Mouse (Mus musculus) kidney, adult 9 months (tissue): ENCODE measurements at regions not wholly inside any gene's neighbourhood (a gene's known extent, or its start where the extent isn't known, plus 50 kb on each side); places are given as distances from the start of the nearest gene placed in this dataset.
"Not testable (repeated sequence)": the region's sequence is repeated elsewhere in the genome, so short reads cannot be mapped to it uniquely, and the experiment has no call there.

Experiments
- DNase-seq: peaks from one replicate; pipeline ENCODE4 v3.0.0; 2022

GRCm38 (mm10) chr17:3006662-3007061 is 108.1 kb upstream of the Scaf8 start:
- DNase-seq: no peak

- no peak for DNase-seq
These were observed 107.5 kb upstream of the Scaf8 start for GRCm38 (mm10) chr17:3007234-3007633.

GRCm38 (mm10) chr17:3009939-3010338 is 104.8 kb upstream of the Scaf8 start:
- no peak for DNase-seq

GRCm38 (mm10) chr17:3012045-3012444 is 102.7 kb upstream of the Scaf8 start:
- DNase-seq: no peak

GRCm38 (mm10) chr17:3019631-3020391 is 95.0 kb upstream of the Scaf8 start:
- DNase-seq: no peak

- no peak for DNase-seq
These were observed 94.4 kb upstream of the Scaf8 start for GRCm38 (mm10) chr17:3020406-3020805.

GRCm38 (mm10) chr17:3022245-3022935 is 92.4 kb upstream of the Scaf8 start:
- DNase-seq: no peak

GRCm38 (mm10) chr17:3022936-3023247 is 91.9 kb upstream of the Scaf8 start:
- not testable (repeated sequence) for DNase-seq

- no peak for DNase-seq
These were observed 91.3 kb upstream of the Scaf8 start for GRCm38 (mm10) chr17:3023426-3023825.

GRCm38 (mm10) chr17:3026859-3027258 is 87.9 kb upstream of the Scaf8 start:
- DNase-seq: not testable (repeated sequence)

- no peak for DNase-seq
These were observed 87.4 kb upstream of the Scaf8 start for GRCm38 (mm10) chr17:3027376-3027775.

GRCm38 (mm10) chr17:3029750-3030149 is 85.0 kb upstream of the Scaf8 start:
- DNase-seq: not testable (repeated sequence)

GRCm38 (mm10) chr17:3035099-3035498 is 79.7 kb upstream of the Scaf8 start:
- no peak for DNase-seq

GRCm38 (mm10) chr17:3037145-3037870 is 77.5 kb upstream of the Scaf8 start:
- DNase-seq: no peak

GRCm38 (mm10) chr17:3038067-3038466 is 76.7 kb upstream of the Scaf8 start:
- no peak for DNase-seq

GRCm38 (mm10) chr17:3044520-3044919 is 70.3 kb upstream of the Scaf8 start:
- DNase-seq: peak; percentile 32

GRCm38 (mm10) chr17:3053859-3054258 is 60.9 kb upstream of the Scaf8 start:
- not testable (repeated sequence) for DNase-seq

- not testable (repeated sequence) for DNase-seq
These were observed 59.9 kb upstream of the Scaf8 start for GRCm38 (mm10) chr17:3054848-3055247.

GRCm38 (mm10) chr17:3055376-3055775 is 59.4 kb upstream of the Scaf8 start:
- not testable (repeated sequence) for DNase-seq

GRCm38 (mm10) chr17:3063401-3063800 is 51.4 kb upstream of the Scaf8 start:
- DNase-seq: not testable (repeated sequence)
